Mouse (Mus musculus): ENCODE measurements around the gene Sorbs1.

DNA sequence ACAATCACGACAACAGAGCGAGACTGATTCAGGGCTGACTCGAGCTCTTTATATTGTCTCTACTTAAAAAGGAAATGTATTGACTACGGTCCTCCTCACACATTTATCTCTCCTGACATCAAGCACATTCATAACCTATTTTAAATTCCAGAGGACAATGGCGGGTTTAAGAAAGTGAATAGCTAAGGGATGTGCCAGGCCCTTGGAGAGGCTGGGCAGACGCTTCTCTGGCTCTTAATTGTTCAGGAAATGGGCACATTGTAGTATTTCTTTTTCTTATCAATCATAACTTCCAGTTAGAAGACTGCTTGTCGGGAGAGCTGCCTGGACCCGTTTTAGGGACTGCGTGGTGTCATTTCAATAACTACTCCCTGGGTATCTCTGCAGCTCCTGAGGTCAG lies 20.7 kb downstream of the Sorbs1 start:
- TF ChIP-seq CTCF (IDR thresholded peaks at IDR 0.05; ENCODE audit: low read depth) (no peak), EP300 (IDR thresholded peaks at IDR 0.05; ENCODE audit: low read depth) (no peak)

Measured in liver, embryonic 14.5 days (tissue).